Mouse (Mus musculus): ENCODE data around the gene Pxn.

GRCm38 (mm10) chr5:115517501-115517900, 11.0 kb downstream of the Pxn start:
- TF ChIP-seq POLR2A (IDR thresholded peaks at IDR 0.05; ENCODE audit: low read depth, low read length) (no peak), CTCF (IDR thresholded peaks at IDR 0.05; ENCODE audit: extremely low read depth, insufficient read length, insufficient replicate concordance, low read depth, low read length) (no peak)
